Mouse (Mus musculus) adipocyte (in vitro differentiated cells): ENCODE results near the gene Skida1.

Experiments used
- DNase-seq: peaks from one replicate; pipeline ENCODE4 v3.0.0-alpha.2; 2016; ENCODE audit warnings: low spot score

Skida1 gene

GRCm38 (mm10) chr2:18055016-18055928 lies 6.4 kb upstream of the Skida1 start, which contains the start of gene Mllt10:
Gene Mllt10 (plus strand): TSS chr2:18055237.
- DNase-seq: no peak

GRCm38 (mm10) chr2:18053951-18054530 lies 5.2 kb upstream of the Skida1 start:
- no peak for DNase-seq

DNA sequence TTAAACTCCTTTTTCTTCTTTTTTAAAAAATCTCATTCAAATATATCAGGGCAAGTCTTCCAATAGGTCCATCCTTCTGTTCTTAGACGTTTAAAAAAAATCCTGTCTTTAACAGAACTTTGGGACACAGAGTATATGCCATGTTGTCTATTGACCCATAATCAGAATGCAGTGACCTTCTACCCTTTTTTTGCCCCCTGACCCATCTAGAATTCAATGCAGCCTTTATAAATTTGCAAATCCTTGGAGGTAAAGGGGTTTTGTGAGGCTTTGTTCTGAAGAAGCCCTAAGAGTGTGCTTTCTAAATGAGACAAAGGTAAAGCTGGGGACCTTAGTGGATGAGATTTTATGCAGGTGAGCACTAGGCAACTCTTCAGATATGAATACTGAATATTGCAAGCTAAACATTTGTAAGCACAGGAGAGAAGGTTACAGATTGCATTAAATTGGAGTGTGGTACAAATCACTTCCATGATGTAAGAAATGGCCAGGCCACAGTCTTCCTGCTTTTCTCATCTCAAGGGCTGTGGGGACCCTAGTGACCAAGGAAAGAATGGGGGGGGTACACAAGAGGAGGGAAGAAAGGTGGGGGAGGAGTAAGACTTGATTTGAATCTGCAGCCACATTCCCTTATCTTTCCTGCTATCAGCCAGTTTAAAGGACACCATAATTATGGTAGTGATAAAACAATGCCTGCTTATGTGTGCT lies 4.5 kb upstream of the Skida1 start:
- DNase-seq: no peak

DNA sequence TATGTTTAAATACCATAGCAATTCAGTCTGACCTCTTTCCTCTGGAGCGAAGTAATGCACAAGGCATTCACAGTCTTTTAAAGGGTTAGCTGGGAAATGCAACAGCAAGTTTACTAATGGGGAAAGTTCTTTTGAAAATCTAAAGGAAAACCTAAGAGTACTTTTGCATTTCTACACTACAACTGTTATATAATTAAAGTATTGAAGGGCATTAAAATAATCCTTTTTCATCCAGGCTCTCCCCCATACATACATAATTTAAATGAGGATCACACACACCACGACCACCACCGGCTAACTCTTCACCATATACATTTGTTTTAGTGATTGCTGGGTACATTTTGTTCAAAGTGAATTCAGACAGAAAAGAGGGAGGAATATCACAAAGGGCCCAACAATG lies 3.7 kb upstream of the Skida1 start:
- DNase-seq: no peak

GRCm38 (mm10) chr2:18051831-18052170 lies 3.0 kb upstream of the Skida1 start:
- DNase-seq: no peak

- no peak for DNase-seq
Observed at GRCm38 (mm10) chr2:18051026-18051830, 2.4 kb upstream of the Skida1 start.

GRCm38 (mm10) chr2:18050541-18050985 lies 1.7 kb upstream of the Skida1 start:
- no peak for DNase-seq

GRCm38 (mm10) chr2:18050018-18050417 lies 1.2 kb upstream of the Skida1 start:
- DNase-seq: no peak

- no peak for DNase-seq
Observed at GRCm38 (mm10) chr2:18049279-18049821, 499 bp upstream of the Skida1 start.

DNA sequence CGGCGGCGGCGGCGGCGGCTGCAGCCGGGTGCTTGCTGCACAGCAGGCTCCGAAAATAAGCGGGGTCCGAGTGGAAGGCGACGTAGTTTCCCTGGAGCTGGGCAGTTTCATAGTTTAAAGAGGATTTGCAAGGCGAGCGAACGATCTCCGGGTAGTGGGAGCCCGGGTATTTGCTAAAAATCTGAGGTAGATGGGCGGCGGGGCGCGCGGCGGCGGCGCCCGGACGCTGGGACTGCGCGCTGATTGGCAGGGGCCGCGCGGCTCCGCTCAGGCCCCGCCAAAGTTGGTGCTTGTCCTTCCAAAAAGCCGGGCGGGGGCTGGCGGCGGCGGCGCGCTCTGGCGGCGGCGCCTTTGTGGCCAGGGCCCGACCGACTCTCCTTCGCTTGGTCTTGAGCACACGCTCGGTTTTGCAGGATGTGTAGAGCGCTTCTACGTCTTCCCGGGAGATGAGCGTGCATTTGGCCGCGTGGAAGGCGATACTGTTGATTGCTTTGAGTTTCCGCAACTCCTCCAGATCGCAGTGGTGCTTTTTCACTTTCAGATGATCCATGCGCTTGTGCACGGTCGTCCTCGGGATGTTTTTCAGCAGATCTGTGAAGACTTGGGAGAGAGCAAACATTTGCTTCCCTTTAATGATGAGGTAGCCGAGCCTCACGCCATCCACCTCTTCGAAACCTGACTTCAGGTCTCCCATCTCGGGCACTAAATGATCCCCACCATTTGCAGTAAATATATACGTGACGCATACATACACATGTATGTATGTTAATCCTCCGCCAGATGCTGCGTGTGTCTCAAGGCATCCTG lies 1.0 kb downstream of the Skida1 start:
- peak; percentile 56 for DNase-seq

- peak; percentile 53 for DNase-seq
Observed at GRCm38 (mm10) chr2:18046758-18047645, 1.8 kb downstream of the Skida1 start.

- no peak for DNase-seq
Observed at GRCm38 (mm10) chr2:18046186-18046585, 2.7 kb downstream of the Skida1 start.

- DNase-seq: no peak
Observed at GRCm38 (mm10) chr2:18045781-18046181, 3.1 kb downstream of the Skida1 start.

DNA sequence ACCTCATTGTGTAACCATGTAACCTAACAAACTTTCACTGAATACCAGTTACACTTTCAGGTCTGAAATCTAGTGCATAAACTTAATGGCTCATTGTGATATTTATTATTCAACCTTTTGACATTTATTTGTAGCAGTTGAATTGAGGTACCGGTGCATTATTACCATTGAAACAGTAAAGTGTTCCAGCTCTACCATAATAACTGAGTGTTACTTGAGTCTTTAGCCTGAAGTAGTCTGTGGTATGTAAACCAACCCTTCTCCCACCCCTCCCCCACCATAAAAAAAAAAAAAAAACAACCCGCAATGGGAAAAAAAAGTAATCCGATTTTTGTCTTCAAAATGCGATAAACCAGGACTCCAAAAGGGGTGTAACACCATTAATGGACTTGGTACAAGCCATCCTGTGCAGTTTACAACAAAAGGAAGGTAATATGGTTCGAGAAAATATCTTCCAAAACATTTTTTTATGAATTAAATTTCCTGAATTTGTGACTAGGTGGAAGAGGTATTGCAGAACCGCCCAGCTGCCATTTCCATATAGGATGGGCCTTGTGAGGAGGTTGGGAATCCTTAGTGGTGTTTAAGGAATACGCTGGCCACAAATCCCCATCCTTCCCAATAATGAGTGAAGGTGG lies 3.6 kb downstream of the Skida1 start:
- DNase-seq: no peak

- DNase-seq: no peak
Observed at GRCm38 (mm10) chr2:18041199-18041885, 7.5 kb downstream of the Skida1 start.

DNA sequence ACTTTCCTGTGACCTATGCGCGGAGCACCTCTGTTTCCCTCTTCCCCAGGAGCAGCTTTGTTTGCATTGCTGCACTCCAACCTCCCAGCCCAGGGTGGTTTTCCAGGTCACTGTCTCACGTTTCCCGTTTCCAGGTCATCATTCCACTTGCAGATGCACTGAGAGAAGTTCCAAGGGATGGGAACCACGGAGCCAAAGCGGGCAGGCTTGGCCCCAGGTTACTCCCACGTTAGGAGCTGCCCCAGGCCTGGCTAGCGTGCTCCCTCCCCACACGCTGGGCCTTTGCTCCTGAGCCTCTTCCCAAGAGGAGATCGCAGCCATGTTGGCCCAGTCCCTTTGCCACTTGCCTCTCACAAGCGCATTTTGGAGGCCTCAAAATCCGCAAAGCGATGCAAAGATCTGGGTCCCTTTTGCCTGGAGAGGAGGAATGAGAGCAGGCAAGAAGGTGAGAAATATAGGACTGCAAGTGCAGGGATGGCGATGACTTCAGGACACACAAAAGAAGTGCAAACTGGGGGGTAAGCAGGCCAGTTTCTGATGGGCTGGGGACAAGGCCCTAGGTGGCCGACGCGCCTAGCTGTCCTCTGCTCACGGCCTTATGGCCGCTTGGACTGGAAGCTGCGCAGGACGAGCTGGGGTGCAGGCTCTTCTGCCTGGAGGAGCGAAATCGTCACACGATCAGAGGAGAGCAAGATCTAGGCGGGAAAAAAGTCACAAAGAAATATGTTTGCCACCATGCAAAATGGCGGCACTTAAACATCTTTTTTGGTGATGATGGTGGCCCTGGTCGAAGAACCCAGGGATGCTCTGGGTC lies 8.3 kb downstream of the Skida1 start:
- DNase-seq: no peak

DNA sequence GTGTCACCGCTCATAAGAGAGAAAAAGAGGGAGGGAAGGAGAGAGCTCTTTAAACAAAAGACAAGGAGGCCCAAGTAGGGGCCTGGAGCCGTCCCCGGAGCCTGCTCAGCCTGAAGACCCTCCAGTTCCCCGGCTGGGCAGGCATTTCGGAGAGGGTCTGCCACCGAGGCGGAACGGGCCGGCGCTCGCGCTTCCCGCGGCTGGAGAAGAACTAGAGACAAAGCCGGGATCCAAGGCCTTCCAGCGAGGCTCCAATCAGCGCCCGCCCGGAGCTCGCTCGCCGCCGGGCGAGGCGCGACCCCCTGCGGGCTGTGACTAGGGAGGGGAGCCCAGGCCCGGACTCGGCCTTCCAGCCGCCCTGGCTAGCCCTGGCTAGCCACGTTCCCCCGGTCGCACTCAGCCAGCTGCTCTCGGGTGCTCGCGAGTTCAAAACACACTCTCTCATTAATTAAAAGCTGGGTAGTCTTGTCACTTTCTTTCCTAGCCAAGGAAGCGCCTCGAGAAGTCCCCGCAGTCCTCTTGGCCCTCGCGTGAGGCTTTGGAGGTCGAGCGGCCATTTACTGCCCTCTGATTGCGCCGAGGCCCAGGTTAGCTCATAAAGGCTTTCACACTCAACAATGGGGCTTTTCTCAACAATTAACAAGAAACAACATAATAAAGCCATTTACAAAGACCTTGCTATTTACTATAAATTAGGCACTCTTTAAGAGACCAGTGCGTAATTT lies 9.1 kb downstream of the Skida1 start:
- DNase-seq: no peak
